Mouse (Mus musculus): Measurements from ENCODE around the gene Swap70. TPM values are rescaled to one million over a fixed set of nuclear protein-coding genes. Genes with fewer than 3 reads are reported as not detected.

The Swap70 gene
- polyA plus RNA-seq, 2 experiments = 25.6 to 27.5 TPM

DNA sequence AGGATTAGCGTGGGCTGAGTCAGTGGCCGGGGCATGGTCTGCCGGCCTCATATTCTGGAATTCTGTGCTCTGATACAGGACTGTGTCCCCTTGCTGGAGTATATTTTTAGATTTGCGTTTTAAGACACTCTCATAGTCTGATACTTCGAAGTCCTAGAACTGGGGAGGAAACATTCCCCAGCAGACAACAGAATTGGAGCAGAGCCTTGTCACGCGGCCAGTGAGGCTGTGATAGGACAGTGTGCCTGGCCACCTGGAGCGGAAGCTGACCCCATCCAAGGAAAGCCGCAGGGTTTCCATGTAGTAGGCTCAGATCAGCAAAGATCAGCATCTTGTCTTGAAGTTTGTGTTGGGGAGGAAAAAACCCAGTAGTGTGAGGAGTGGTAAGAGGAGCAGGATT lies 23.6 kb downstream of the Swap70 start:
- DNase-seq (ENCODE audit: low spot score) (no peak), ATAC-seq (ENCODE audit: low FRiP score, low read depth) (no peak)
- no peaks in the 10 kb centered on the region for H3K27me3 ChIP-seq (ENCODE audit: control insufficient read depth, insufficient read depth, low read length)
- no peak overlapping the region for H3K4me2 ChIP-seq (replicated peaks; ENCODE audit: low read depth, low read length, severe bottlenecking)
- H3K9me3 ChIP-seq (ENCODE audit: control insufficient read depth, low read length) = no peaks in the 10 kb centered on the region
- 95% methylated on average over 9 of the region's 9 CpGs for WGBS
- peaks cover 4% of the 10 kb centered on the region; the same call in 1 of the 2 replicates for H3K4me1 ChIP-seq (ENCODE audit: control insufficient read depth, insufficient read depth, low read length)
- H3K36me3 ChIP-seq (ENCODE audit: control insufficient read depth, insufficient read depth, low read length) = peaks cover 22% of the 10 kb centered on the region
- no peak overlapping the region for H3K27ac ChIP-seq (replicated peaks; ENCODE audit: low read depth, low read length)
- H3K4me3 ChIP-seq (replicated peaks; ENCODE audit: low read length) = no peak overlapping the region
- no peak overlapping the region for H3K9ac ChIP-seq (ENCODE audit: low read depth, low read length, severe bottlenecking)
- no peak for TF ChIP-seq POLR2A (IDR thresholded peaks at IDR 0.05; ENCODE audit: borderline replicate concordance, extremely low read depth, insufficient read depth, insufficient read length)

- Histone ChIP-seq H3K27ac (replicated peaks; ENCODE audit: low read depth, low read length) (no peak overlapping the region), H3K4me2 (replicated peaks; ENCODE audit: low read depth, low read length, severe bottlenecking) (no peak overlapping the region), H3K9me3 (ENCODE audit: control insufficient read depth, low read length) (no peaks in the 10 kb centered on the region), H3K4me1 (ENCODE audit: control insufficient read depth, insufficient read depth, low read length) (peaks cover 4% of the 10 kb centered on the region; the same call in 1 of the 2 replicates), H3K27me3 (ENCODE audit: control insufficient read depth, insufficient read depth, low read length) (no peaks in the 10 kb centered on the region), H3K9ac (ENCODE audit: low read depth, low read length, severe bottlenecking) (no peak overlapping the region), H3K4me3 (replicated peaks; ENCODE audit: low read length) (no peak overlapping the region), H3K36me3 (ENCODE audit: control insufficient read depth, insufficient read depth, low read length) (peaks cover 22% of the 10 kb centered on the region)
- TF ChIP-seq POLR2A (IDR thresholded peaks at IDR 0.05; ENCODE audit: borderline replicate concordance, extremely low read depth, insufficient read depth, insufficient read length) = no peak
- DNase-seq (ENCODE audit: low spot score) = no peak
- 87% methylated on average over 9 of the region's 9 CpGs for WGBS
- ATAC-seq (ENCODE audit: low FRiP score, low read depth) = no peak
These were observed 25.0 kb downstream of the Swap70 start for GRCm38 (mm10) chr7:110246526-110246925.

DNA sequence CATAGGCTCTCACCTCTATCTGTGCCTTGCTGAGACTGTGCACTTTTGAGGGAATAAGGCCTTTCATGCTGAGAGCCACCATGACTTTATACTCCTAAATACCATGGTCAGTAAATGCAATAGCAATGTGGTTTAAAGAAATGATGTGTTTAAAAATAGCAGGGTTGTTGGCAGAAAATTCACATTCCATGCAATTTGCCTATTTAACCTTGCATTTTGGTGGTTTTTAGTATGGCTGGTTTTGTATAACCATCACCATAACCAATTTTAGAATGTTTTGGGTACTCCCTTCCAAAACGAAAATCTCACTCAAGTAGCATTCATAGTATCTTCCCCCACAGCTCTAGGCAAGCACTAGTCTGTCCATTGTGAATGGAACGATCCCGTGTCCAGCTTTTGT lies 26.3 kb downstream of the Swap70 start:
- 80% methylated on average over 3 of the region's 3 CpGs for WGBS
- H3K4me1 ChIP-seq (ENCODE audit: control insufficient read depth, insufficient read depth, low read length) = peaks cover 4% of the 10 kb centered on the region; the same call in 1 of the 2 replicates
- H3K4me2 ChIP-seq (replicated peaks; ENCODE audit: low read depth, low read length, severe bottlenecking) = no peak overlapping the region
- peaks cover 27% of the 10 kb centered on the region for H3K36me3 ChIP-seq (ENCODE audit: control insufficient read depth, insufficient read depth, low read length)
- H3K27ac ChIP-seq (replicated peaks; ENCODE audit: low read depth, low read length) = no peak overlapping the region; the same call in 1 of the 2 replicates
- no peak overlapping the region for H3K9ac ChIP-seq (ENCODE audit: low read depth, low read length, severe bottlenecking)
- H3K27me3 ChIP-seq (ENCODE audit: control insufficient read depth, insufficient read depth, low read length) = no peaks in the 10 kb centered on the region
- TF ChIP-seq POLR2A (IDR thresholded peaks at IDR 0.05; ENCODE audit: borderline replicate concordance, extremely low read depth, insufficient read depth, insufficient read length) = no peak
- DNase-seq (ENCODE audit: low spot score) = no peak
- no peaks in the 10 kb centered on the region for H3K9me3 ChIP-seq (ENCODE audit: control insufficient read depth, low read length)
- ATAC-seq (ENCODE audit: low FRiP score, low read depth) = no peak
- H3K4me3 ChIP-seq (replicated peaks; ENCODE audit: low read length) = no peak overlapping the region

- H3K4me2 ChIP-seq (replicated peaks; ENCODE audit: low read depth, low read length, severe bottlenecking) = no peak overlapping the region
- ATAC-seq (ENCODE audit: low FRiP score, low read depth) (no peak), DNase-seq (ENCODE audit: low spot score) (no peak)
- H3K4me3 ChIP-seq (replicated peaks; ENCODE audit: low read length) = no peak overlapping the region
- H3K9ac ChIP-seq (ENCODE audit: low read depth, low read length, severe bottlenecking) = no peak overlapping the region
- H3K36me3 ChIP-seq (ENCODE audit: control insufficient read depth, insufficient read depth, low read length) = peaks cover 28% of the 10 kb centered on the region
- 91% methylated on average over 4 of the region's 4 CpGs for WGBS
- H3K27me3 ChIP-seq (ENCODE audit: control insufficient read depth, insufficient read depth, low read length) = no peaks in the 10 kb centered on the region
- no peak for TF ChIP-seq POLR2A (IDR thresholded peaks at IDR 0.05; ENCODE audit: borderline replicate concordance, extremely low read depth, insufficient read depth, insufficient read length)
- H3K4me1 ChIP-seq (ENCODE audit: control insufficient read depth, insufficient read depth, low read length) = peaks cover 4% of the 10 kb centered on the region; the same call in 1 of the 2 replicates
- no peak overlapping the region for H3K27ac ChIP-seq (replicated peaks; ENCODE audit: low read depth, low read length)
- no peaks in the 10 kb centered on the region for H3K9me3 ChIP-seq (ENCODE audit: control insufficient read depth, low read length)
These were observed 27.2 kb downstream of the Swap70 start for GRCm38 (mm10) chr7:110248677-110249076.

- Histone ChIP-seq H3K9ac (ENCODE audit: low read depth, low read length, severe bottlenecking) (no peak overlapping the region), H3K9me3 (ENCODE audit: control insufficient read depth, low read length) (no peaks in the 10 kb centered on the region), H3K27ac (replicated peaks; ENCODE audit: low read depth, low read length) (no peak overlapping the region), H3K4me3 (replicated peaks; ENCODE audit: low read length) (no peak overlapping the region), H3K4me2 (replicated peaks; ENCODE audit: low read depth, low read length, severe bottlenecking) (no peak overlapping the region), H3K27me3 (ENCODE audit: control insufficient read depth, insufficient read depth, low read length) (no peaks in the 10 kb centered on the region), H3K4me1 (ENCODE audit: control insufficient read depth, insufficient read depth, low read length) (no peaks in the 10 kb centered on the region), H3K36me3 (ENCODE audit: control insufficient read depth, insufficient read depth, low read length) (peaks cover 15% of the 10 kb centered on the region; the same call in 1 of the 2 replicates)
- no peak for ATAC-seq (ENCODE audit: low FRiP score, low read depth)
- WGBS = 73% methylated on average over 2 of the region's 2 CpGs
- TF ChIP-seq POLR2A (IDR thresholded peaks at IDR 0.05; ENCODE audit: borderline replicate concordance, extremely low read depth, insufficient read depth, insufficient read length) = no peak
- DNase-seq (ENCODE audit: low spot score) = no peak
These were observed 32.4 kb downstream of the Swap70 start for GRCm38 (mm10) chr7:110253861-110254260.

GRCm38 (mm10) chr7:110254395-110254794 lies 32.9 kb downstream of the Swap70 start:
- TF ChIP-seq POLR2A (IDR thresholded peaks at IDR 0.05; ENCODE audit: borderline replicate concordance, extremely low read depth, insufficient read depth, insufficient read length) = no peak
- ATAC-seq (ENCODE audit: low FRiP score, low read depth) (no peak), DNase-seq (ENCODE audit: low spot score) (no peak)
- Histone ChIP-seq H3K36me3 (ENCODE audit: control insufficient read depth, insufficient read depth, low read length) (peaks cover 15% of the 10 kb centered on the region; the same call in 1 of the 2 replicates), H3K4me3 (replicated peaks; ENCODE audit: low read length) (no peak overlapping the region), H3K27me3 (ENCODE audit: control insufficient read depth, insufficient read depth, low read length) (no peaks in the 10 kb centered on the region), H3K27ac (replicated peaks; ENCODE audit: low read depth, low read length) (no peak overlapping the region), H3K9me3 (ENCODE audit: control insufficient read depth, low read length) (no peaks in the 10 kb centered on the region), H3K4me2 (replicated peaks; ENCODE audit: low read depth, low read length, severe bottlenecking) (no peak overlapping the region), H3K4me1 (ENCODE audit: control insufficient read depth, insufficient read depth, low read length) (no peaks in the 10 kb centered on the region), H3K9ac (ENCODE audit: low read depth, low read length, severe bottlenecking) (no peak overlapping the region)
- WGBS = 87% methylated on average over 5 of the region's 5 CpGs

Data from limb, embryonic 14.5 days (tissue).